Mouse (Mus musculus) A20 (cell line): Measurements from ENCODE around the gene Cenps.
"Not testable (repeated sequence)": the region's sequence is repeated elsewhere in the genome, so short reads cannot be mapped to it uniquely, and the experiment has no call there.

ENCODE experiments used
- DNase-seq: peaks from one replicate; pipeline ENCODE4 v3.0.0-alpha.2; 2011; ENCODE audit warnings: low read depth, low spot score

The Cenps gene

GRCm38 (mm10) chr4:149123432-149123831 is 14.0 kb downstream of the Cenps start:
- DNase-seq, result no peak

GRCm38 (mm10) chr4:149119978-149120562 is 17.4 kb downstream of the Cenps start:
- DNase-seq, result not testable (repeated sequence)

DNA sequence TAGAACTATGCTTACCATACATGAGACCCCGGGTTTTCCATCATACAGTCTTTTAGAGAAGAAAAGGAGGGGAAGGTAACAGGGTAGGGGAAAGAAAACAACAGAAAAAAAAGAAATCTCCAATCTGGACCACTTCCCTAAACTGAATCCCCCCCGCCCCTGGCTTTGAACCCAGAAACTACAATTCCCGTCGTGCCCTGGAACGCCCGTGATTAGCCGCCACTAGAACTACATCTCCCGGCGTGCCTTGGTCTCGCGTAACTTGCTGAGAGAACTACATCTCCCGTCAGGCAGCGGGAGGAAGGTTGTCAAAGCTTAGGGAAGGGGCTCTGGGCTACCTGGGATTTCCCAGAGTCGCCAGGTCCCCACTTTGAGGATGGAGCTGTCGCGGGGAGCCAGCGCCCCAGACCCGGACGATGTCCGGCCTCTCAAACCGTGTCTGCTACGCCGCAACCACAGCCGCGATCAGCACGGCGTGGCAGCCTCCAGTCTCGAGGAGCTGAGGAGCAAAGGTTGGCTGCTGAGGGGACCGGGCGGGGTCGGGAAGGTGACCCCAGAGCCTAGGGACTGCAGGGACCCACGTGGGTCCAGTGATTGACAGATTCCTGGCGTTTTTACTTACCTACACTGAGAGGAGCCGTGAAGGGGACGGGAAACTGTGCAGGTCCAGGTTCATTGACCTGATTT is 33.4 kb downstream of the Cenps start, which contains the start of gene Dffa:
Gene Dffa (plus strand): TSS at position 272 of the 687 bp plus-strand sequence.
- peak; percentile 94 for DNase-seq

DNA sequence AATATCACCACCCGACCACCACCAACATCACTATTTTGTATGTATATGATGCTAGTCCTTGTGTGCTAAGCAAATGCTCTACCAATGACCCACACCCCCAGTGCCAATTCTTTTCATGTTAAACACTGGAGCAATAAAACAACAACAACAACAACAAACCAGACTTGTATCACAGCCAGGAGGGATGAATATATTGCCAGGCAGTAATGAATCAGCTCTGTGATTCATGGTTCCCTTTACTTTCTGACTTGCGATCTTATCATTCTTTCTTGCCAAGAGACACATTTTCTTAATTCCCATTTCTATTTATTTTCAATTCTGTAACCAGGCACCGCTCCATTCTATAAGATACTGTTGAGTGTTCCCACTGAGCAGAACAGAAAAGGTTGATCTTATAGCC is 36.0 kb downstream of the Cenps start:
- no peak for DNase-seq

DNA sequence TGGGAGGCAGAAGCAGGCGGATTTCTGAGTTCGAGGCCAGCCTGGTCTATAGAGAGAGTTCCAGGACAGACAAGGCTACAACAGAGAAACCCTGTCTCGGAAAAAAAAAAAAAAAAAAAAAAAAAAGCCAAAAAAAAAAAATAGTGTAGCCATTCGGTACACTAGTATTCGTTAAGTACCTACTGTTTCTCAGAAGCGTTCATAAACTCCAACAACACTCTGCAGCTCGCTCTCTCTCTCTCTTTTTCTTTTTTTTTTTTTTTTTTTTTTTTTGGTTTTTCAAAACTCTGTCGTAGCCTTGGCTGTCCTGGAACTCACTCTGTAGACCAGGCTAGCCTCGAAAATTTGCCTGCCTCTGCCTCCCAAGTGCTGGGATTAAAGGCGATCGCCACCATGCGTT is 37.0 kb downstream of the Cenps start:
- DNase-seq, result not testable (repeated sequence)

- peak; percentile 92 for DNase-seq
Observed at GRCm38 (mm10) chr4:149099369-149100017, 37.9 kb downstream of the Cenps start, which contains the start of gene Pex14. TSS of gene Pex14 (minus strand) at chr4:149099876.

- peak; percentile 55 for DNase-seq
Observed at GRCm38 (mm10) chr4:149098571-149098970, 38.9 kb downstream of the Cenps start.

DNA sequence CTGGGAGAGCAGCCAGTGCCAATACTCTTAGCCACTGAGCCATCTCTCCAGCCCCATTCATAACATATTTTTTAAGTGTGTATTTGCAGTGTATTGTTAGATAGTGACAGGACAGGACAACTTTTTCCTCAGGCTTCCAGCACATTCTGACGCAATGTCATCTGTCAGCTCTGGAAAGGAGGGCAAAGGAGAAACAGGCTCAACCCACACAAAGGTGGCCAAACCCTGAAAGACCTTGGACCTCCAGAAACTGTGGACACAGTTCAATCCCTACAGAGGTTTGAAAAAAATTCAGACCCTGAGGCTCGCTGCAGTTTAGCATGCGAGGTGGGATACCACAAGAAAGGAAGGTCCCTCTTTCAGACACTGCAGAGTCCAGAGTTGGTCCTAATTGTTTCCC is 39.5 kb downstream of the Cenps start:
- no peak for DNase-seq

- DNase-seq, result no peak
Observed at GRCm38 (mm10) chr4:149091364-149091763, 46.1 kb downstream of the Cenps start.

DNA sequence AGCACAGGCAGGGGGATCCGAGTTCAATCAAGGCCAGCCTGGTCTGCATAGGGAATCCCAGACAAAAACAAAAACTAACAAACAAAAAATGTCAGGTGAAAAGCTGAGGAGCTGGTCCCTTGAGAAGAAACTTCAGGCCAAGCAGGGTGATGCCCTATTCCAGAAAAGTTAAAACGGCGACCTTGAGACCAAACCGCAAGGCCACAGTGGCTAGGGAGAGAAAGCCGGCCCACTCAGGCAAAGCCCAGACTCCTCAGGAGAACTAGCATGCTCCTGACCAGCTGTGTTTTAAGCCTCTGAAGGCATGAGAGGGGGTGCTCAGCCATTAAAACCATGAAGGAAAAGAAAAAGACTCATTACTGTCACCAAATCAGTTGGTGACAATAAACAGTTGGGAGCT is 52.0 kb downstream of the Cenps start:
- DNase-seq, result no peak

- DNase-seq, result no peak
Observed at GRCm38 (mm10) chr4:149081528-149081927, 55.9 kb downstream of the Cenps start.

GRCm38 (mm10) chr4:149080111-149080510 is 57.3 kb downstream of the Cenps start:
- DNase-seq, result no peak

DNA sequence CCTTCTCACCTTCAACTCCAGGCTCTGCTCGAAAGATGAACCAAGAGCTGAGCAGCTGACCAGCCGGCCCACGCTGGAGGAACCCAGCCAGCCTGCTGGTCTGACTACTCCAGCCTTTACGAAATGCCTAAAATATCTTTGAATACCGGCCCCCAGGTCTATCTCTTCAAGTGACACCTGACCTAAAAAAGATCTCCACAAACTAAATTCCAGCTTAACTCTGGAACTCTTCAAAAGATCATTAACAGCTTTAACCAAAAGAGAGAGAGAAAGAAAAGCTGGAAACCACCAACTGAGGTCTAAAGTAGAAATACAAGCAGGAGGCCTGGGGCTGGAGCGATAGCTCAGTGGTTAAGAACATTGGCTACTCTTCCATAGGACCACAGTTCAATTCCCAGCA is 57.8 kb downstream of the Cenps start:
- no peak for DNase-seq

- no peak for DNase-seq
Observed at GRCm38 (mm10) chr4:149078261-149078660, 59.2 kb downstream of the Cenps start.
